Mouse (Mus musculus) heart, postnatal 0 days (tissue): ENCODE data around the gene Fcf1.

Experiments used
- CTCF ChIP-seq: IDR thresholded peaks from 2 replicates; pipeline ENCODE4 v1.5.1; 2016; ENCODE audit warnings: antibody characterized with exemption, control low read depth, low read depth
- EP300 ChIP-seq: IDR thresholded peaks from 2 replicates; pipeline ENCODE4 v1.6.1; 2016; ENCODE audit warnings: antibody characterized with exemption, low read depth

DNA sequence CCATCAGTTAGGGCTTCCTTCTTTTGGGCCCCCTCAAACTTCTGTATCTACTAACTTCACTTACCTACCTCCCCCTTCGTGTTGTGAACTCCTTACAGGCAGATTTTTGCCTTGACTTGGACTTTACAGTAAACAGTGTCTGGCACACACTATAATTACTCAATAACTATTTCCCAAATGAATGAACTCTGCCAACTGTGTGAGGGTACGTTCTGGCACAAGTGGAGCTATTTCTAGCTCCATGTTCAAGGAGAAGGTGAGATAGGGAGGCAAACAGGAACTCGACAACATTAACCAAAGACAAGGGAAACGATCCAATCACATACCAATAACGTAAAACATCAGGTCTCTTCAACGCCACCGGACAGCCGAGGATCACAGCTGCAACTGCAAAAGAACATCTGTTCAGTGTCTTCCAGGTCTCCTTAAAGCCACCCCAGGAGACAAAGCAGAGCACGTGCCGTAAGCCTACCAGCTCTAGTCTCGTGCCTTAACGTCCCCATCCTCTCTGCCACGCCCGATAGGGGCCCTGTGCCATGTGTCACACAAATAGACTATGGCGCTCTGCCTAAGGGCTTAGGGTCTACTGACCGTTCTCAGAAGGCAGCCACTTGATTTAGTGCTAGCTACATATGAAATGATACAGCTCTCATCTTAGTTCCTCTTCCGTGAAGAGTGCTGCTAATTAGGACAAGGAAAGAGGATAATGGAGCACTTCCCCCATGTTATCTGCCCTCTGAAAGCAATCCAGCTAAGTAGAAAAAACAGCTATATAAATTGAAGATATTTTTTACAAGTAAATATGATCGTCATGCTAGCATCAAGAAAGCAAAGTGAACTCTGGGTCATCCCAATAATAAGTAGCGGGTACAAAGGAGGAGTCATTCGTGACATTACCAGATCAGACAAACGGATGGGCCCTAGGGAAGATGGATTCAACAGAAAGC is 27.4 kb upstream of the Fcf1 start:
- TF ChIP-seq CTCF (no peak), EP300 (0 out of 2 replicates have a peak, but pooled peaks have one; percentile 20)
